Mouse (Mus musculus): Measurements from ENCODE around the gene Tsg101.

Tsg101 gene

GRCm38 (mm10) chr7:46877255-46877654 lies 42.5 kb downstream of the Tsg101 start:
- no peak for DNase-seq (ENCODE audit: low read depth, low spot score)

GRCm38 (mm10) chr7:46876841-46877240 lies 42.9 kb downstream of the Tsg101 start:
- DNase-seq (ENCODE audit: low read depth, low spot score) = no peak

GRCm38 (mm10) chr7:46871988-46872387 lies 47.8 kb downstream of the Tsg101 start:
- DNase-seq (ENCODE audit: low read depth, low spot score) = no peak

- no peak for DNase-seq (ENCODE audit: low read depth, low spot score)
Observed at GRCm38 (mm10) chr7:46860996-46861395, 58.8 kb downstream of the Tsg101 start, which contains the start of gene Ldhc. Gene Ldhc (plus strand): TSS chr7:46861203.

- no peak for DNase-seq (ENCODE audit: low read depth, low spot score)
Observed at GRCm38 (mm10) chr7:46859031-46859430, 60.7 kb downstream of the Tsg101 start.

- no peak for DNase-seq (ENCODE audit: low read depth, low spot score)
Observed at GRCm38 (mm10) chr7:46857436-46857835, 62.3 kb downstream of the Tsg101 start.

GRCm38 (mm10) chr7:46855866-46856560 lies 63.8 kb downstream of the Tsg101 start:
- DNase-seq (ENCODE audit: low read depth, low spot score) = no peak

GRCm38 (mm10) chr7:46853365-46853764 lies 66.4 kb downstream of the Tsg101 start:
- DNase-seq (ENCODE audit: low read depth, low spot score) = no peak

GRCm38 (mm10) chr7:46852666-46853065 lies 67.1 kb downstream of the Tsg101 start:
- DNase-seq (ENCODE audit: low read depth, low spot score) = no peak

GRCm38 (mm10) chr7:46851026-46851425 lies 68.7 kb downstream of the Tsg101 start:
- DNase-seq (ENCODE audit: low read depth, low spot score) = no peak

GRCm38 (mm10) chr7:46849287-46849686 lies 70.5 kb downstream of the Tsg101 start:
- no peak for DNase-seq (ENCODE audit: low read depth, low spot score)

GRCm38 (mm10) chr7:46846486-46847244 lies 73.1 kb downstream of the Tsg101 start:
- DNase-seq (ENCODE audit: low read depth, low spot score) = peak; percentile 60

GRCm38 (mm10) chr7:46845978-46846485 lies 73.7 kb downstream of the Tsg101 start:
- peak; percentile 12 for DNase-seq (ENCODE audit: low read depth, low spot score)

- DNase-seq (ENCODE audit: low read depth, low spot score) = peak; percentile 76
Observed at GRCm38 (mm10) chr7:46845211-46845977, 74.4 kb downstream of the Tsg101 start.

GRCm38 (mm10) chr7:46843576-46843975 lies 76.2 kb downstream of the Tsg101 start:
- DNase-seq (ENCODE audit: low read depth, low spot score) = no peak

- no peak for DNase-seq (ENCODE audit: low read depth, low spot score)
Observed at GRCm38 (mm10) chr7:46842278-46842677, 77.5 kb downstream of the Tsg101 start.

- no peak for DNase-seq (ENCODE audit: low read depth, low spot score)
Observed at GRCm38 (mm10) chr7:46840787-46841525, 78.8 kb downstream of the Tsg101 start, which contains the start of gene Ldha. Gene Ldha (plus strand): TSS chr7:46841475.

- DNase-seq (ENCODE audit: low read depth, low spot score) = no peak
Observed at GRCm38 (mm10) chr7:46840326-46840725, 79.4 kb downstream of the Tsg101 start.

GRCm38 (mm10) chr7:46839861-46840260 lies 79.9 kb downstream of the Tsg101 start:
- no peak for DNase-seq (ENCODE audit: low read depth, low spot score)

GRCm38 (mm10) chr7:46839446-46839845 lies 80.3 kb downstream of the Tsg101 start:
- DNase-seq (ENCODE audit: low read depth, low spot score) = no peak
